Mouse (Mus musculus) limb, embryonic 15.5 days (tissue): Measurements from ENCODE around the gene 4933427D14Rik. TPM values are rescaled to one million over a fixed set of nuclear protein-coding genes. Genes with fewer than 3 reads are reported as not detected.
A peak's percentile ranks its signal among the peaks of the same experiment; 100 is the strongest.

Source experiments
- ATAC-seq: fragments of 200-750 bp; cut with Nextera tagmentation; 2 replicates; pipeline ENCODE4 v1.8.0; 2017; ENCODE audit warnings: low read depth, moderate TSS enrichment; ENCODE audit not compliant: insufficient number of reproducible peaks, low FRiP score, low TSS enrichment
- H3K27ac ChIP-seq: fragments of 300-500 bp; sonication (generic); 2 replicates; pipeline ENCODE4 v1.5.1; 2015; ENCODE audit warnings: moderate library complexity, mild to moderate bottlenecking, inconsistent platforms
- H3K27me3 ChIP-seq: fragments of 300-500 bp; sonication (generic); 2 replicates; pipeline ENCODE4 v1.6.1; 2015; ENCODE audit warnings: inconsistent platforms
- H3K36me3 ChIP-seq: fragments of 300-500 bp; sonication (generic); 2 replicates; pipeline ENCODE4 v1.6.1; 2015; ENCODE audit warnings: inconsistent platforms
- H3K4me1 ChIP-seq: fragments of 300-500 bp; sonication (generic); 2 replicates; pipeline ENCODE4 v1.6.1; 2015; ENCODE audit warnings: inconsistent platforms
- H3K4me2 ChIP-seq: fragments of 300-500 bp; sonication (generic); 2 replicates; pipeline ENCODE4 v1.6.1; 2015; ENCODE audit warnings: mild to moderate bottlenecking, inconsistent platforms
- H3K4me3 ChIP-seq: fragments of 300-500 bp; sonication (generic); 2 replicates; pipeline ENCODE4 v1.5.1; 2015; ENCODE audit warnings: mild to moderate bottlenecking, inconsistent platforms
- H3K9ac ChIP-seq: fragments of 300-500 bp; sonication (generic); 2 replicates; pipeline ENCODE4 v1.6.1; 2015; ENCODE audit warnings: inconsistent platforms
- H3K9me3 ChIP-seq: fragments of 300-500 bp; sonication (generic); 2 replicates; pipeline ENCODE4 v1.6.1; 2016; ENCODE audit warnings: inconsistent platforms
- WGBS: fragments of 180-500 bp; shearing (Covaris S2); methylation state at CpG from one replicate; pipeline ENCODE4 v1.1.7; 2015; 5-methylcytosine and 5-hydroxymethylcytosine counted together
- polyA plus RNA-seq: library from polyadenylated mRNA; unstranded; fragments of >200 nt; fragmentation: Nextera tagmentation; extraction: Ambion mirVana; gene quantifications from 2 replicates; pipeline ENCODE4 v1.2.1, GENCODE M21; 2015

Gene 4933427D14Rik
- polyA plus RNA-seq, 1 experiment from 2014 or later: 14.7 TPM

GRCm38 (mm10) chr11:72224865-72225264 is 17.6 kb upstream of the 4933427D14Rik start:
- no peak overlapping the region for H3K4me3 ChIP-seq
- no peak for ATAC-seq
- WGBS: 12% methylated on average over 5 of the region's 5 CpGs
- H3K9me3 ChIP-seq: no peaks in the 10 kb centered on the region
- no peak overlapping the region for H3K4me2 ChIP-seq
- no peaks in the 10 kb centered on the region for H3K36me3 ChIP-seq
- H3K27me3 ChIP-seq: no peaks in the 10 kb centered on the region
- no peak overlapping the region for H3K9ac ChIP-seq
- no peak overlapping the region for H3K27ac ChIP-seq
- no peaks in the 10 kb centered on the region for H3K4me1 ChIP-seq

- Histone ChIP-seq H3K4me2 (no peak overlapping the region), H3K9me3 (no peaks in the 10 kb centered on the region), H3K4me1 (no peaks in the 10 kb centered on the region), H3K27ac (no peak overlapping the region), H3K27me3 (no peaks in the 10 kb centered on the region), H3K36me3 (no peaks in the 10 kb centered on the region), H3K4me3 (no peak overlapping the region), H3K9ac (no peak overlapping the region)
- ATAC-seq: no peak
- 77% methylated on average over 4 of the region's 4 CpGs for WGBS
These were observed 16.2 kb upstream of the 4933427D14Rik start for GRCm38 (mm10) chr11:72223414-72223813.

GRCm38 (mm10) chr11:72221278-72221677 is 14.0 kb upstream of the 4933427D14Rik start:
- no peaks in the 10 kb centered on the region for H3K36me3 ChIP-seq
- H3K4me3 ChIP-seq: no peak overlapping the region
- H3K27me3 ChIP-seq: no peaks in the 10 kb centered on the region
- H3K9ac ChIP-seq: no peak overlapping the region
- 18% methylated on average over 6 of the region's 6 CpGs for WGBS
- ATAC-seq: no peak
- H3K4me2 ChIP-seq: no peak overlapping the region
- H3K4me1 ChIP-seq: peaks cover 6% of the 10 kb centered on the region; the same call in 1 of the 2 replicates
- H3K27ac ChIP-seq: no peak overlapping the region
- H3K9me3 ChIP-seq: no peaks in the 10 kb centered on the region

DNA sequence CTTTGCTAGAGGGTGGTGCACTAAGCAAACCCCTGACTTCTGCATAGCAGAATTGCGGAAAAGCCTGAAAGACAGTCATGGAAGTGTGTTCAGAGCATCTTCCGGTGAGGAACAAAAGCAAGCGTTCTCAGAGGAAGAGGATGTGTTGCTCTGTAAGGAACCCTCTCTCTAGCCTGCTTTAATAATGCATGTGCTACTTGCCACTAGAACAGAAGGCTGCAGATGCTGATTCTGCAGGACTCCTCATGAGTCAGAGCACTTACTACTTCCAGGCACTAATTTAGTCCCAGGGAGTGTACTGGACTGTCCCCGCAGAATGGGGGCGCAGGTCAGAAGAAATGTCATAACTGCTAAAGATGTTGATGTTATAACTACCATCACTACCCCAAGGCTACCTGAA is 9.9 kb upstream of the 4933427D14Rik start:
- H3K9ac ChIP-seq: no peak overlapping the region
- 81% methylated on average over 5 of the region's 5 CpGs for WGBS
- no peaks in the 10 kb centered on the region for H3K9me3 ChIP-seq
- H3K27ac ChIP-seq: no peak overlapping the region
- peaks cover 13% of the 10 kb centered on the region for H3K4me1 ChIP-seq
- ATAC-seq: no peak
- H3K36me3 ChIP-seq: peaks cover 3% of the 10 kb centered on the region
- H3K4me3 ChIP-seq: no peak overlapping the region
- no peaks in the 10 kb centered on the region for H3K27me3 ChIP-seq
- no peak overlapping the region for H3K4me2 ChIP-seq

DNA sequence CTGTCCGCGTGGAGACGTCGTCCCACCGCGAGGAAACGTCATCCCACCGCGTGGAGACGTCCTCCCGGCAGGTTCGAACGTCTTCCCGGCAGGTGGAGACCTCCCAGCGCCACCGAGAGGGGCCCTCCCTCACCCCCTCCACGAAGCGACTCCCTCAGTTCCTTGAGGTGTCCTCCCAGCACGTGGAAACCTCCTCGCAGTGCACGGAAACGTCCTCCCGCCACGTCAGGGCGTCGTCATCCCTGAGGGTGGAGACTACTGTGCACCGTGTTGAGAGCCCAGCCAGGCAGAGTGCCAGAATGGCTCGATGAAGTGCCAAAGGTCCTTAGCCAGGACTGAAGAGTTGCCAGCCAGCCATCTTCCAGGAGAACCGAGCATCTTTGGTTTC is 8.1 kb upstream of the 4933427D14Rik start, which contains the start of gene Med31:
Gene Med31, minus strand, starts transcription at position 183 of the 388 bp plus-strand sequence.
- H3K9ac ChIP-seq: peak within 1 kb of the TSS; percentile 63
- H3K27ac ChIP-seq: peak within 1 kb of the TSS; percentile 76
- no peaks in the 10 kb centered on the region for H3K9me3 ChIP-seq
- H3K36me3 ChIP-seq: peaks cover 20% of the 10 kb centered on the region
- peak; percentile 84 for ATAC-seq
- WGBS: 1% methylated on average over 29 of the region's 29 CpGs
- H3K27me3 ChIP-seq: no peaks in the 10 kb centered on the region
- peak within 1 kb of the TSS; percentile 70 for H3K4me3 ChIP-seq
- H3K4me2 ChIP-seq: peak within 1 kb of the TSS; percentile 93
- H3K4me1 ChIP-seq: peaks cover 13% of the 10 kb centered on the region

GRCm38 (mm10) chr11:72214591-72215409 is 7.5 kb upstream of the 4933427D14Rik start:
- Histone ChIP-seq H3K36me3 (peaks cover 26% of the 10 kb centered on the region), H3K9ac (peak overlapping the region; percentile 63), H3K4me2 (peak overlapping the region; percentile 93), H3K9me3 (no peaks in the 10 kb centered on the region), H3K27ac (peak overlapping the region; percentile 76), H3K4me1 (peaks cover 13% of the 10 kb centered on the region), H3K27me3 (no peaks in the 10 kb centered on the region), H3K4me3 (peak overlapping the region; percentile 70)
- peak; percentile 95 for ATAC-seq
- WGBS: under 1% methylated on average over 51 of the region's 51 CpGs

DNA sequence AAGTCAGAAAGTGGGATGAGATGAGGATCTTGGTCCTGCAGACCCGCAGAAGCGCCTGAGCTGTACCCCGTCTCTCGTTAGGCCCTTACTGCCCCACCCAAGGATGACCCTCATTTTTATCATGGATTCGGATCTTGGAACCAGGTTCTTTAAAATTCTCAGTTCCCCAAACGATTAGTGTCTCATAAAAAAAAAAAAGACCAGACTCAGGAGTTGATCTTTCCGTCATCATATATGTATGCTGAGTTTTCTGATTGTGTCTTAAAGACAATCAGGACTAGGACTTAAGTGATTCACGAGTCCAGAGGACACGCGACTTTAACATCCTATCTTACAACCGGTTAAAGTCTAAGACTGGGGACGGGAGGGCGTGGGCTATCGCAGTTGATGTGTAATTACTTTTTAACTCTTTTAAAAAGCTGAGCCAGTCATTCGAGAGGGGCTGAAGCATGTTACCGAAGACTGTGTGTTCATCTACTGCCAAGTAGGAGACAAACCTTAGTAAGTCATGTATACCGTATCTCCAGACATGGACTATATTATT is 647 bp upstream of the 4933427D14Rik start:
- H3K4me1 ChIP-seq: peaks cover 25% of the 10 kb centered on the region
- peak overlapping the region; percentile 54 for H3K9ac ChIP-seq
- WGBS: 9% methylated on average over 17 of the region's 17 CpGs
- peaks cover 28% of the 10 kb centered on the region for H3K36me3 ChIP-seq
- H3K27me3 ChIP-seq: no peaks in the 10 kb centered on the region
- no peak for ATAC-seq
- H3K4me3 ChIP-seq: peak overlapping the region; percentile 82
- peak overlapping the region; percentile 87 for H3K4me2 ChIP-seq
- H3K9me3 ChIP-seq: no peaks in the 10 kb centered on the region
- H3K27ac ChIP-seq: peak overlapping the region; percentile 80

DNA sequence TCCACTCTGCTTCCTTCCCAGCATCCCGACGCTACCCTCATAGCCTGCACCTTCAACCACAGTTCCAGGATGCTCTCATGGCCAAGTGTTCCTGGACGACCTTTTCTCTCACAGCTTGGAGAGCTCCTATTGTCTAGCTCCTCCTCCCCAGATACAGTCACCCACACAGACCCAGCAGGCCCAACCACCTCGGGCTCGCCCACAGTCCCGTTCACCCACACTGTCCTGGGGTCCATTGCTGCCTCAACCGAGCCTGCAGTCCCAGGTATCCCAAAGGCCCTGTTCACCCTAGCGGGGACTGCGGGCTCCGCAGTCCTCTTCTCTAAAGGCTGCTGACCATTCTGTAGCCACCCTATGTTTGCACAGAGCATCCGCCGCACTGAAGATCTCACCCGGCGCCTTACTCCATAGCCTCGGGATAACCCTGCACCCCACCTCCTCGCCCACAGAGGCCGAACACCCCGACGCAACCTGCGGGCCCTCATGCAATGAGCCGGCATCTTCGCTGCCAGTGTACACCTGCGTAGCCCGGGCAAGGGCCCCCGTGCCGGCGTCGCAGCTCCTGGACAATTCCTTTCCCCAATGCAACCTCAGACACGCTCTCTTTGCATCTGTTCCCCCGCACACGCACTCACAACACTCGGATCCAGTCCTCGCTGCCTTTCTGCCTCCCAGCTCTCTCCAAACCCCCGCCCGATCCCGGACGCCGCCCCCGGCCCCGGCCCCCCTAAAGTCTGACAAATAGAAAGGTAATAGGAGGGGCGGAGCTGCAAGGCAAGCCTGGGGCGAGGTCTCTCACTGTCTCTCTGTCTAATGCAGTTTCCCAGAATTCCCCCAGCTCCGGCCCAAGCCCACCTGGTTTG is 687 bp downstream of the 4933427D14Rik start, which contains the start of gene Gm43951:
Gene Gm43951, minus strand, starts transcription at position 500 of the 863 bp plus-strand sequence.
- Histone ChIP-seq H3K36me3 (peaks cover 23% of the 10 kb centered on the region), H3K27me3 (no peaks in the 10 kb centered on the region), H3K4me1 (peaks cover 25% of the 10 kb centered on the region), H3K27ac (peak within 1 kb of the TSS; percentile 80), H3K9me3 (no peaks in the 10 kb centered on the region), H3K4me3 (peak within 1 kb of the TSS; percentile 82), H3K9ac (peak within 1 kb of the TSS; percentile 54), H3K4me2 (peak within 1 kb of the TSS; percentile 87)
- WGBS: under 1% methylated on average over 43 of the region's 43 CpGs
- ATAC-seq: no peak

DNA sequence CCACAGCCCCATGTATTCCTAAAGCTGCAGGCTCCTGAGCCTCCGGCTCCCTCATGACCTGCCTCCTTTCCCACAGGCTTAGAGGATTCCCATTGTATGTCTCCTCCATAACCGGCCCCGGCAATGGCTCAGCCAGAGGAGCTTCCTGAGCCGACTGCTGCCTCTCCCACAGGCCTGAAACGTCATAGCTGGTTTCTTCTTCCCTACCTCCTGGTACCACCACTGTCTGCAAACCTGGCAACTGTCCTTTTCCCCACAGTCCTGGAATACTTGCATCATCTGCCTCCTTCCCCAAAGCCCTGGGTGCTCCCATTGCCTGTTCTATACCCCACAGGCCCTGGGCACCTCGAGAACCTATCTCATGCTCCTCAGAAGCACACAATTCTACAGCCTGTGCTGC is 2.0 kb downstream of the 4933427D14Rik start:
- H3K27me3 ChIP-seq: no peaks in the 10 kb centered on the region
- 85% methylated on average over 6 of the region's 6 CpGs for WGBS
- 0 out of 2 replicates have a peak overlapping the region, but pooled peaks have one; percentile 82 for H3K4me3 ChIP-seq
- ATAC-seq: no peak
- peaks cover 25% of the 10 kb centered on the region for H3K4me1 ChIP-seq
- no peak overlapping the region for H3K27ac ChIP-seq
- H3K36me3 ChIP-seq: peaks cover 18% of the 10 kb centered on the region
- H3K9me3 ChIP-seq: no peaks in the 10 kb centered on the region
- peak overlapping the region; percentile 87; the same call in 1 of the 2 replicates for H3K4me2 ChIP-seq
- no peak overlapping the region for H3K9ac ChIP-seq

GRCm38 (mm10) chr11:72203440-72203839 is 3.8 kb downstream of the 4933427D14Rik start:
- 77% methylated on average over 1 of the region's 1 CpGs for WGBS
- Histone ChIP-seq H3K4me3 (no peak overlapping the region), H3K27ac (no peak overlapping the region), H3K27me3 (no peaks in the 10 kb centered on the region), H3K9me3 (no peaks in the 10 kb centered on the region), H3K4me1 (peaks cover 25% of the 10 kb centered on the region), H3K9ac (no peak overlapping the region), H3K36me3 (peaks cover 18% of the 10 kb centered on the region), H3K4me2 (no peak overlapping the region)
- ATAC-seq: no peak

GRCm38 (mm10) chr11:72196506-72196905 is 10.8 kb downstream of the 4933427D14Rik start:
- no peaks in the 10 kb centered on the region for H3K4me1 ChIP-seq
- H3K27ac ChIP-seq: no peak overlapping the region
- no peaks in the 10 kb centered on the region for H3K27me3 ChIP-seq
- no peaks in the 10 kb centered on the region for H3K9me3 ChIP-seq
- H3K36me3 ChIP-seq: peaks cover 41% of the 10 kb centered on the region
- H3K9ac ChIP-seq: no peak overlapping the region
- H3K4me3 ChIP-seq: no peak overlapping the region
- H3K4me2 ChIP-seq: no peak overlapping the region
- WGBS: 87% methylated on average over 8 of the region's 8 CpGs
- no peak for ATAC-seq
